Mouse (Mus musculus) limb, embryonic 11.5 days (tissue): ENCODE measurements around the gene Pde12. TPM values are rescaled to one million over a fixed set of nuclear protein-coding genes. Genes with fewer than 3 reads are reported as not detected.

Source experiments
- ATAC-seq: fragments of 200-750 bp; cut with Nextera tagmentation; 2 replicates; pipeline ENCODE4 v1.8.0; 2017; ENCODE audit warnings: low read depth; ENCODE audit not compliant: insufficient number of reproducible peaks, low FRiP score, low TSS enrichment
- DNase-seq: peaks from one replicate; pipeline ENCODE4 v3.0.0-alpha.2; 2015; ENCODE audit warnings: low spot score
- H3K27ac ChIP-seq: fragments of 300-500 bp; sonication (generic); replicated peaks from 2 replicates; pipeline ENCODE4 v1.5.1; 2014; ENCODE audit warnings: low read depth, mild to moderate bottlenecking, low read length
- H3K27me3 ChIP-seq: fragments of 300-500 bp; sonication (generic); 2 replicates; pipeline ENCODE4 v1.6.1; 2014; ENCODE audit warnings: mild to moderate bottlenecking, low read length, mixed read lengths; ENCODE audit not compliant: control insufficient read depth, insufficient read depth
- H3K36me3 ChIP-seq: fragments of 300-500 bp; sonication (generic); 2 replicates; pipeline ENCODE4 v1.6.1; 2014; ENCODE audit warnings: mild to moderate bottlenecking, low read length, moderate library complexity, mixed read lengths; ENCODE audit not compliant: control insufficient read depth, insufficient read depth
- H3K4me1 ChIP-seq: fragments of 300-500 bp; sonication (generic); 2 replicates; pipeline ENCODE4 v1.6.1; 2014; ENCODE audit warnings: low read length, mixed read lengths; ENCODE audit not compliant: control insufficient read depth, insufficient read depth
- H3K4me2 ChIP-seq: fragments of 300-500 bp; sonication (generic); 2 replicates; pipeline ENCODE4 v1.6.1; 2014; ENCODE audit warnings: low read depth, mild to moderate bottlenecking, moderate library complexity; ENCODE audit not compliant: severe bottlenecking
- H3K4me3 ChIP-seq: fragments of 300-500 bp; sonication (generic); 2 replicates; pipeline ENCODE4 v1.5.1; 2014; ENCODE audit warnings: low read depth, low read length
- H3K9ac ChIP-seq: fragments of 300-500 bp; sonication (generic); 2 replicates; pipeline ENCODE4 v1.6.1; 2014; ENCODE audit warnings: mild to moderate bottlenecking, low read length
- H3K9me3 ChIP-seq: fragments of 300-500 bp; sonication (generic); 2 replicates; pipeline ENCODE4 v1.6.1; 2016; ENCODE audit warnings: low read length; ENCODE audit not compliant: control insufficient read depth
- WGBS: fragments of 180-500 bp; shearing (Covaris S2); extraction: QIAGEN DNeasy Blood & Tissue Kit; methylation state at CpG from one replicate; pipeline ENCODE4 v1.1.7; 2014; 5-methylcytosine and 5-hydroxymethylcytosine counted together
- polyA plus RNA-seq: library from polyadenylated mRNA; unstranded; fragments of >200 nt; fragmentation: Nextera tagmentation; extraction: Ambion mirVana; gene quantifications from 2 replicates; pipeline ENCODE4 v1.2.1, GENCODE M21; 2014

Gene Pde12
- polyA plus RNA-seq, 1 experiment from 2014 or later: 13.5 TPM

DNA sequence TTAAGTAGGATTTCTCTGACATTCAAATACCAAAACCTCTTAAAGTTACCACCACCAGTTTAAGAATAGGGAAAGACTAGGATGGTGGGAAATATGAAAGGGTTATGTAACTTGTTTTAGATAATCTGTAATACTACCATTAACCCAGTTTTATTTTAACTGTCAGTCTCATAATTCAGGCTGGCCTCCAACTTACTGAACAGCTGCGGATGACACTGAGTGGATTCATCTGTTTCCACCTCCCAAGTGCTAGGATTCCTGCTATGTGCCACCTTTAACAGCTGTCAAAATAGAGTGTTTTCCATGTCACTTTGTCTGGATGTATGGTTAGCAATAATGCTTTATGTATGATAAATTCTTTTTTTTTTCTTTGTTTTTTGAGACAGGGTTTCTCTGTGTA is 9.4 kb downstream of the Pde12 start:
- no peaks in the 10 kb centered on the region for H3K27me3 ChIP-seq
- H3K27ac ChIP-seq: no peak overlapping the region
- H3K9me3 ChIP-seq: no peaks in the 10 kb centered on the region
- peaks cover 9% of the 10 kb centered on the region; the same call in 1 of the 2 replicates for H3K36me3 ChIP-seq
- no peak overlapping the region for H3K4me3 ChIP-seq
- DNase-seq (no peak), ATAC-seq (no peak)
- no peak overlapping the region for H3K4me2 ChIP-seq
- H3K9ac ChIP-seq: no peak overlapping the region
- H3K4me1 ChIP-seq: no peaks in the 10 kb centered on the region
- WGBS: 97% methylated on average over 1 of the region's 1 CpGs

DNA sequence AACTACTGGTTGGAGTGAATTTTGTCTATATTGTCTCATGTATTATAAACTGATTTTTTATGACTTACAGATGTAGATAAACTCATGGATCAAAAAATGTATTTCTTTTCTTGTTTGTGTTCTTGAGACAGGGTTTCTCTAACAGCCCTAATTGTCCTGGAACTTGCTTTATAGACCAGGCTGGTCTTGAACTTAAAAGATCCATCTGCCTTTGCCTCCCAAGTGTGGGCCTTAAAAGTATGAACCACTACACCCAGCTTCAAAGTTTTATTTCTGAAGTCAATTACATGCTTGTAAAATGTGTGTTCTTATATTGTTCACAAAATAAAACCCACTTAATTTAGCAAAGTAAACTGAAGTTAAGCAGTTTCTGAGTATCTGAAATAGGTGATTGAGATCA is 11.5 kb downstream of the Pde12 start:
- H3K36me3 ChIP-seq: peaks cover 13% of the 10 kb centered on the region; the same call in 1 of the 2 replicates

DNA sequence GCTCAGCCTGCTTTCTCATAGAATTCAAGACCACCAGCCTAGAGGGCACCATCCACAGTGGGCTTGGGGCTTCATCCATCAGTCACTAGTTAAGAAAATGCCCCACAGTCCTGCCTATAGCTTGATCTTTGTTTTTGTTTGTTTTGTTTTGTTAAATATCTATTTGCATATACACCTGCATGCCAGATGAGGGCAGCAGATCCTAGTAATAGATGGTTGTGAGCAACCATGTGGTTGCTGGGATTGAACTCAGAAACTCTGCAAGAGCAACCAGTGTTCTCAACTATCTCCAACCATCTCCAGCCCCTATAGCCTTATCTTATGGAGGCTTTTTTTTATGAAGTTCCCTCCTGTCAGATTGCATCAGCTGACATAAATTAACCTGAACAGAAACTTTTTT is 17.8 kb downstream of the Pde12 start:
- no peak overlapping the region for H3K4me2 ChIP-seq
- H3K9me3 ChIP-seq: no peaks in the 10 kb centered on the region
- H3K4me1 ChIP-seq: no peaks in the 10 kb centered on the region
- H3K36me3 ChIP-seq: peaks cover 9% of the 10 kb centered on the region; the same call in 1 of the 2 replicates
- no peaks in the 10 kb centered on the region for H3K27me3 ChIP-seq
- no peak overlapping the region for H3K4me3 ChIP-seq
- H3K27ac ChIP-seq: no peak overlapping the region
- H3K9ac ChIP-seq: no peak overlapping the region
- ATAC-seq (no peak), DNase-seq (no peak)

More for the DNA sequence above, 11.5 kb downstream of the Pde12 start:
- H3K4me2 ChIP-seq: no peak overlapping the region
- no peaks in the 10 kb centered on the region for H3K9me3 ChIP-seq
- ATAC-seq (no peak), DNase-seq (no peak)
- no peaks in the 10 kb centered on the region for H3K27me3 ChIP-seq
- no peak overlapping the region for H3K9ac ChIP-seq
- H3K4me1 ChIP-seq: no peaks in the 10 kb centered on the region
- H3K27ac ChIP-seq: no peak overlapping the region
- no peak overlapping the region for H3K4me3 ChIP-seq

DNA sequence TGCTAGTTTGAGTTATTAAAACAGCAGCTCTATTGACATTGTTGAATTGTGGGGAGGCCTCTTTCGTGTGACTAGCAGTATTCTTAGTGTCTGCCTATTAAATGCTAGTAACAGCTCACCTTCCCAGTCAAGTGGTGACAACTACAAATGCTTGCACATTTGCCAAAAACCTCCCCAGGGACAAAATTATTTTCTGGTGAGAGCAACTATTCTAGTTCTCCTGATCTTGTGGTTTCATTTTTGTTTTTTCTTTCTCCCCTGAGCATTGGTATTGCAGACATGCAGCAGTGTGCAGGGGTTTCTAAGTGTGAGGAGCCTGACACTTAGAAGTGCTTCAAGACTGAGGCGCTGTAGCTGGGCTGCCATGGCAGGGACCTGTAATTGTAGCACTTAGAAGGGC is 21.9 kb downstream of the Pde12 start:
- Histone ChIP-seq H3K9me3 (no peaks in the 10 kb centered on the region), H3K36me3 (0 out of 2 replicates have a peak, but pooled peaks cover 2% of the 10 kb centered on the region), H3K27me3 (no peaks in the 10 kb centered on the region), H3K27ac (no peak overlapping the region), H3K4me3 (no peak overlapping the region), H3K4me1 (no peaks in the 10 kb centered on the region), H3K4me2 (no peak overlapping the region), H3K9ac (no peak overlapping the region)
- ATAC-seq (no peak), DNase-seq (no peak)
- 90% methylated on average over 2 of the region's 2 CpGs for WGBS

DNA sequence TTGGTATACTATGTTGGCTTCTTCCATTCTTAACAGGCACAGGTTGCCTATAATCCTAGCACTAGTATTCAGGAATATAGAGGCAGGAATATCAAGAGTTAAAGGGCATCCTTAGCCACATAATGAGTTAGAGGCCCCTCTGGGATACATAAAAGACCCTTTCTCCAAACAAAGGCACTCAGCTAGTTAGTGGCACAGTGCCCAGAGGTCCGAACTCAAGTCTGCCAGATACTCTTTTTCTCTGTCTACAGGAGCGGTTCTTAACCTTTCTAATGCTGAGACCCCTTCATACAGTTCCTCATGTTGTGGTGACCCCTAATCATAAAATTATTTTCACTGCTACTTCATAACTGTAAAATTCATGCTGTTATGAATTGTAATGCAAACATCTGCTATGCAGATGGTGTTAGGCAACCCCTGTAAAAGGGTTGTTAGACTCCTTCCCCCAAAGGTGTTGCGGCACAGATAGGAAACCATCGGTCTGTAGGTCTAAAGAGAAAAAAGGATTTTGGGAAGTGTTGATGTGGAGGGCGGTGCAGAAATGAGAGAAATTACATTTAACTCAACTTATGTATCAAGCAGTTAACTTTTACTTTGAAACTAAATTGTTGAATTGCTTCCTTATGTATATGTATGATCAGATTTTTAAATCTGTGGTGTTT is 23.6 kb downstream of the Pde12 start:
- H3K9me3 ChIP-seq: no peaks in the 10 kb centered on the region
- H3K4me1 ChIP-seq: no peaks in the 10 kb centered on the region
- no peak overlapping the region for H3K9ac ChIP-seq
- DNase-seq: no peak
- H3K4me2 ChIP-seq: peak overlapping the region; percentile 5; the same call in 1 of the 2 replicates
- H3K36me3 ChIP-seq: 0 out of 2 replicates have a peak, but pooled peaks cover 2% of the 10 kb centered on the region
- H3K27ac ChIP-seq: peak overlapping the region; percentile 16; the same call in 1 of the 2 replicates
- H3K27me3 ChIP-seq: no peaks in the 10 kb centered on the region
- WGBS: 58% methylated on average over 5 of the region's 5 CpGs
- ATAC-seq: no peak
- H3K4me3 ChIP-seq: no peak overlapping the region

DNA sequence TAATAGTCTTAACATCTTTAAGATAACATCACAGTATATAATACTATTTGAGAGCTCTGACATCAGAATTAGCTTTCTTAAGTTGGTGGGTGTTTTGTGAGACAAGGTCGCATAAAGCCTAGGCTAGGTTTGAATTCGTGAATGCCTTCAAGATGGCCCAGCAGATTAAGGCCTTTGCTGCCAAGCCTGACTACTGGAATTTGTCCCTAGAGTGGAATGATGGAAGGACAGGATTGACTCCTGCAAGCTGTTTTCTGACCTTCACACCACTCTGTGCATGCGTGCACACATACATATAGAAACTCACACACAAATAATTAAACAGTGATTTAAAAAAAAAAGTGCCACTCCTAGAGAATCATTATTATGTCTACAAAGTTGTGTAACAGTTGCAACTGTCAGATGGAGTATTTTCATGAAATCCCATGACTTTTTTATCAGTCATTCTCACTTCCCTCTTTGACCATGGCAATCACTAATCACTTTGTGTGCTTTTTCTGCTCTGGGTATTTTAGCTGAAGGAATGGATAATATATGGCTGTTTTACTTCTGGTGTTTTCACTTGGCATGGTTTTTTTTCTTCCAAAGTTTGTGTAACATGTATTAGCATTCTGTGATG is 26.6 kb downstream of the Pde12 start:
- H3K9ac ChIP-seq: no peak overlapping the region
- 0 out of 2 replicates have a peak, but pooled peaks cover 2% of the 10 kb centered on the region for H3K36me3 ChIP-seq
- H3K4me2 ChIP-seq: no peak overlapping the region
- no peak for DNase-seq
- WGBS: 84% methylated on average over 3 of the region's 3 CpGs
- ATAC-seq: no peak
- H3K4me1 ChIP-seq: no peaks in the 10 kb centered on the region
- no peaks in the 10 kb centered on the region for H3K27me3 ChIP-seq
- H3K27ac ChIP-seq: no peak overlapping the region
- no peaks in the 10 kb centered on the region for H3K9me3 ChIP-seq
- H3K4me3 ChIP-seq: no peak overlapping the region

DNA sequence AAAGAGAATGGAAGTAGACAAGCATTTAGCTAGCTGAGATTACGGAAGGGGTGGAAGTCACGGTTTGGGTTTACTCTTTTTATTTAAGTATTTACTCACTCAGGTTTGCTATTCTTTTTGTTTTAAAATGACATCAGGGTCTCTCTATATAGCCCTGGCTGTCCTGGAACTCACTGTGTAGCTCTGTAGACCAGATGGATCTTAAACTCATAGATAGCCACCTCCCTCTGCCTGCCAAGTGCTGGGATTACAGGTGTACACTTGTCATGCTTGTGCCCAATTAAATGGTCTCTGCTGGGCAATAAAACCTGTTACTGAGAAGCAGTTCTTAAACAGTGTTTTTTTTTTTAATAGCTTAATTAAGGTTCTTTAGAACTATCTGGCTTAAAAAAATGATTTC is 29.7 kb downstream of the Pde12 start:
- 79% methylated on average over 2 of the region's 2 CpGs for WGBS
- peak overlapping the region; percentile 98 for H3K4me3 ChIP-seq
- no peak overlapping the region for H3K9ac ChIP-seq
- H3K9me3 ChIP-seq: no peaks in the 10 kb centered on the region
- no peaks in the 10 kb centered on the region for H3K4me1 ChIP-seq
- DNase-seq (no peak), ATAC-seq (no peak)
- no peaks in the 10 kb centered on the region for H3K27me3 ChIP-seq
- H3K4me2 ChIP-seq: peak overlapping the region; percentile 49
- no peak overlapping the region for H3K27ac ChIP-seq
- H3K36me3 ChIP-seq: no peaks in the 10 kb centered on the region

DNA sequence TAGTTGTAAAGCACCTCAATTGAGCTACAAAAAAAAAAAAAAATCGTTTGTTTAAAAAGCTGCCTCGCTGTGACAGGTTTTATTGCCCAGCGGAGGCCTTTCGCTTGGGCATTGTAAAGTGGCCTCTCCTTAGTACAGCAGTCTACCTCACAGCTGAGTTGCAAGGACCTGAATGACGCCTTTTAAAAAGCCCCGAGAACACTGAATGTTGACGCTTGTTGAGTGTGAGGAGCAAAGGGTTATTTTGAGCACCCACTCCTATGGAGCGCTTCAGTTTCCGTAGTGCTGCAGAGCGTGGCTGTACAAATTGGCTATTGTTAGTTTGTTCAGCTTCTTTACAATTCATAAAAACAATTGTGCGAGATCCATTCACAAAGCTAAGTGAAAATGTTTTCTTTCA is 30.4 kb downstream of the Pde12 start:
- DNase-seq (no peak), ATAC-seq (no peak)
- peak overlapping the region; percentile 31; the same call in 1 of the 2 replicates for H3K9ac ChIP-seq
- no peak overlapping the region for H3K27ac ChIP-seq
- H3K9me3 ChIP-seq: no peaks in the 10 kb centered on the region
- no peaks in the 10 kb centered on the region for H3K36me3 ChIP-seq
- no peaks in the 10 kb centered on the region for H3K4me1 ChIP-seq
- peak overlapping the region; percentile 98 for H3K4me3 ChIP-seq
- H3K27me3 ChIP-seq: no peaks in the 10 kb centered on the region
- peak overlapping the region; percentile 49 for H3K4me2 ChIP-seq
- 14% methylated on average over 11 of the region's 11 CpGs for WGBS
